Mouse (Mus musculus) forebrain, embryonic 10.5 days (tissue): ENCODE data around the gene Exph5. TPM values are rescaled to one million over a fixed set of nuclear protein-coding genes. Genes with fewer than 3 reads are reported as not detected.

Experiments
- DNase-seq: peaks from one replicate; pipeline ENCODE4 v3.0.0-alpha.2; 2017; ENCODE audit warnings: low spot score; ENCODE audit errors: extremely low spot score
- H3K27ac ChIP-seq: fragments of 300-500 bp; sonication (generic); 2 replicates; pipeline ENCODE4 v1.5.1; 2016; ENCODE audit warnings: mild to moderate bottlenecking
- H3K27me3 ChIP-seq: fragments of 300-500 bp; sonication (generic); 2 replicates; pipeline ENCODE4 v1.6.1; 2016; ENCODE audit warnings: mild to moderate bottlenecking; ENCODE audit not compliant: poor library complexity, severe bottlenecking
- H3K36me3 ChIP-seq: fragments of 300-500 bp; sonication (generic); replicated peaks from 2 replicates; pipeline ENCODE4 v1.6.1; 2016; ENCODE audit warnings: mild to moderate bottlenecking, moderate library complexity
- H3K4me1 ChIP-seq: fragments of 300-500 bp; sonication (generic); 2 replicates; pipeline ENCODE4 v1.6.1; 2016
- H3K4me3 ChIP-seq: fragments of 300-500 bp; sonication (generic); 2 replicates; pipeline ENCODE4 v1.5.1; 2016; ENCODE audit warnings: mild to moderate bottlenecking, moderate library complexity
- H3K9me3 ChIP-seq: fragments of 300-500 bp; sonication (generic); 2 replicates; pipeline ENCODE4 v1.6.1; 2016; ENCODE audit warnings: mild to moderate bottlenecking, moderate library complexity
- WGBS: fragments of 180-500 bp; shearing (Covaris S2); methylation state at CpG from one replicate; pipeline ENCODE4 v1.1.7; 2016; 5-methylcytosine and 5-hydroxymethylcytosine counted together
- polyA plus RNA-seq: library from polyadenylated mRNA; unstranded; fragments of >200 nt; fragmentation: Nextera tagmentation; extraction: Ambion mirVana; gene quantifications from 2 replicates; pipeline ENCODE4 v1.2.1, GENCODE M21; 2016

Gene Exph5
- polyA plus RNA-seq, 1 experiment from 2014 or later = 0.66 TPM

GRCm38 (mm10) chr9:53346402-53346801, 44.9 kb downstream of the Exph5 start:
- H3K27me3 ChIP-seq = peaks cover 13% of the 10 kb centered on the region
- no peak for DNase-seq
- H3K36me3 ChIP-seq = no peaks in the 10 kb centered on the region
- H3K4me1 ChIP-seq = no peaks in the 10 kb centered on the region
- 78% methylated on average over 6 of the region's 6 CpGs for WGBS
- H3K4me3 ChIP-seq = no peak overlapping the region
- H3K27ac ChIP-seq = no peak overlapping the region
- H3K9me3 ChIP-seq = no peaks in the 10 kb centered on the region

DNA sequence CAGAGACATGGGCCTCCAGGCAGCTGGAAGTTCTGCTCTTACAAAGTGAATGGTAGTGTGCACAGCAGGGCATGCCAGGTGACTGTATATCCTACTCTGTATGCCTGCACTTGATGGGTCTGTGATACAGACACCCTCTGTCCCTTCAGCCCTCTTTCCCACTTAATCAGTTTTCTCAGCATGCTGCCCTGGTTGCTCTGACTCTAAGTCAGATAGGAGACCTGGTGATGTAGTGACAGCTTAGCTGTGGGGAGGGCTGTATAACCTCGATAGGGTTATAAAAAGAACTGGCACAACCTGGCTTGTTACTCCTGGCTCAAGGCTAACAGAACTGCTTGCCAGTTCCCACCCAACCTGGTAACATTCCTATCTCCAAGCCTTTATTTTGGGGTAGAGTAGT, 47.7 kb downstream of the Exph5 start:
- WGBS = 94% methylated on average over 1 of the region's 1 CpGs
- Histone ChIP-seq H3K27me3 (no peaks in the 10 kb centered on the region), H3K4me3 (no peak overlapping the region)

GRCm38 (mm10) chr9:53350331-53350730, 48.9 kb downstream of the Exph5 start:
- H3K9me3 ChIP-seq = no peaks in the 10 kb centered on the region
- no peaks in the 10 kb centered on the region for H3K36me3 ChIP-seq
- no peak for DNase-seq
- no peak overlapping the region for H3K4me3 ChIP-seq
- no peaks in the 10 kb centered on the region for H3K27me3 ChIP-seq
- H3K4me1 ChIP-seq = no peaks in the 10 kb centered on the region
- no peak overlapping the region for H3K27ac ChIP-seq
- 91% methylated on average over 2 of the region's 2 CpGs for WGBS

More for the DNA sequence above, 47.7 kb downstream of the Exph5 start:
- Histone ChIP-seq H3K9me3 (no peaks in the 10 kb centered on the region), H3K36me3 (no peaks in the 10 kb centered on the region), H3K27ac (no peak overlapping the region), H3K4me1 (no peaks in the 10 kb centered on the region)
- DNase-seq = no peak

GRCm38 (mm10) chr9:53351899-53352298, 50.4 kb downstream of the Exph5 start:
- H3K9me3 ChIP-seq = no peaks in the 10 kb centered on the region
- WGBS = 89% methylated on average over 6 of the region's 6 CpGs
- H3K4me3 ChIP-seq = no peak overlapping the region

GRCm38 (mm10) chr9:53353161-53353560, 51.7 kb downstream of the Exph5 start:
- Histone ChIP-seq H3K9me3 (no peaks in the 10 kb centered on the region), H3K4me1 (no peaks in the 10 kb centered on the region), H3K27me3 (no peaks in the 10 kb centered on the region), H3K36me3 (no peaks in the 10 kb centered on the region), H3K27ac (no peak overlapping the region), H3K4me3 (no peak overlapping the region)
- DNase-seq = no peak
- 95% methylated on average over 5 of the region's 5 CpGs for WGBS

More at GRCm38 (mm10) chr9:53351899-53352298, 50.4 kb downstream of the Exph5 start:
- no peaks in the 10 kb centered on the region for H3K27me3 ChIP-seq
- no peaks in the 10 kb centered on the region for H3K4me1 ChIP-seq
- H3K36me3 ChIP-seq = no peaks in the 10 kb centered on the region
- no peak overlapping the region for H3K27ac ChIP-seq
- DNase-seq = no peak

GRCm38 (mm10) chr9:53356219-53357155, 55.0 kb downstream of the Exph5 start:
- no peak overlapping the region for H3K27ac ChIP-seq
- no peak overlapping the region for H3K4me3 ChIP-seq
- no peak for DNase-seq
- H3K9me3 ChIP-seq = no peaks in the 10 kb centered on the region
- H3K4me1 ChIP-seq = no peaks in the 10 kb centered on the region
- 78% methylated on average over 14 of the region's 14 CpGs for WGBS
- no peaks in the 10 kb centered on the region for H3K27me3 ChIP-seq
- H3K36me3 ChIP-seq = no peaks in the 10 kb centered on the region

DNA sequence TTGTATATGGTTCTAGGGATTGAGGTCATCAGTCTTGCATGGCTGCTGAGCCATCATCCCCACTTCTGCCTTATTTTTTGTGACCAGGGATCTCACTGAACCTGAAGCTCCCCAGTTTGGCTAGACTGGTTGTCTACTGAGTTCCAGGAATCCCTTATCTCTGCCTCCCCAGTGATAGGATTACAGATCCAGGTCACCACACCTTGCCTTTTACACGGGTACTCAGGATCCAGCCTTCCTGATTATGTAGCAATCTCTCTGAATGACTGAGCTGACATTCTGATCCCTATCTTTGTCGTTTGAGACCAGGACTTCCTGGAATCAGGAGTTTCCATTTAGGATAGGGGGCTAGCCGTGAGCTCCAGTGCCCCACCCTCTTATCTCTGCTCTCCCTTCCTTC, 69.9 kb downstream of the Exph5 start:
- Histone ChIP-seq H3K9me3 (no peaks in the 10 kb centered on the region), H3K4me1 (no peaks in the 10 kb centered on the region), H3K36me3 (no peaks in the 10 kb centered on the region), H3K4me3 (no peak overlapping the region), H3K27me3 (no peaks in the 10 kb centered on the region), H3K27ac (no peak overlapping the region)
- no peak for DNase-seq
- 68% methylated on average over 3 of the region's 3 CpGs for WGBS

- Histone ChIP-seq H3K27ac (no peak overlapping the region), H3K4me3 (no peak overlapping the region), H3K4me1 (no peaks in the 10 kb centered on the region), H3K27me3 (no peaks in the 10 kb centered on the region), H3K36me3 (no peaks in the 10 kb centered on the region), H3K9me3 (no peaks in the 10 kb centered on the region)
- no peak for DNase-seq
- 81% methylated on average over 4 of the region's 4 CpGs for WGBS
Measured at GRCm38 (mm10) chr9:53375907-53376306, 74.4 kb downstream of the Exph5 start.

GRCm38 (mm10) chr9:53376820-53377219, 75.3 kb downstream of the Exph5 start:
- Histone ChIP-seq H3K4me3 (no peak overlapping the region), H3K9me3 (no peaks in the 10 kb centered on the region), H3K27ac (no peak overlapping the region), H3K36me3 (no peaks in the 10 kb centered on the region), H3K4me1 (no peaks in the 10 kb centered on the region), H3K27me3 (no peaks in the 10 kb centered on the region)
- no peak for DNase-seq
- WGBS = 83% methylated on average over 13 of the region's 13 CpGs

DNA sequence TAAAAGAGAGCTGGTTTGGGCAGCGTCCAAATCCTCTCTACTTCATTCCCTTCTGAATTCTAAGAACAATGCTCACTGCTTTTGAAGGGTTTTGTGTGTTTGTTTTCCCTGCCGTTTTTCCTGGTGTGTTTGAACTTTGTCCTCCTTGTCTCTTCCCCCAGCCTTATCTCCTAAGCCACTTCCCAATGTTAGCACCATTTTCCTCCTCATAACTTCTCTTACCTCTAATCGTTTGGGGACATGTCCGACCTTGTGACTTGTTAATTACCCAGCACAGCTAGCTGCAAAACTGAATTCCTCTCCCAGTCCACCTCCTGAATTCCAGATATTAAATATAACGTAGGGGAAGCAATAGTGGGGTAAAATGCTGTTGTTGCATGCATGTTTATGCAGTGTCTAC, 76.1 kb downstream of the Exph5 start:
- 0 out of 2 replicates have a peak, but pooled peaks cover under 1% of the 10 kb centered on the region for H3K27me3 ChIP-seq
- no peak overlapping the region for H3K27ac ChIP-seq
- WGBS = 75% methylated on average over 5 of the region's 5 CpGs
- H3K4me3 ChIP-seq = no peak overlapping the region
- no peaks in the 10 kb centered on the region for H3K36me3 ChIP-seq
- H3K4me1 ChIP-seq = no peaks in the 10 kb centered on the region
- no peaks in the 10 kb centered on the region for H3K9me3 ChIP-seq
- no peak for DNase-seq

DNA sequence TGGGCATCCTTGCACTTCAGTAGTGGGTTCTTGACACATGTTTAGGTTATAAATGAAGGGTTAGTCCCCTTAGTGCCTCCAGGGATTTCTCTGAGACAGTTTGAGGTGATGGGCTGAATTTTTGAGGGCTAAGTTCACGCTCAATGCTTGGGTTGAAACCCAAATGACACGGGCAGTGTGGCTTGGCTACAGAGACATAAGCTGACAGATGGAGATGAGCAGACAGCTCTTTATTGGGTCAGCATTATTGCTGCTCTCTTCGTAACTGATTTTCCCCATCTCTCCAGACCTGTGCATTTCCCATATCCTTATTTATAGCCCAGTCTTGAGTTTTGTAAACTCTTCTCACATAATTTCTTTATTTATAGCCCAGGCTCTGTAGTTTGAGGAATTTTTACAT, 76.7 kb downstream of the Exph5 start:
- DNase-seq = no peak
- Histone ChIP-seq H3K4me1 (no peaks in the 10 kb centered on the region), H3K9me3 (no peaks in the 10 kb centered on the region), H3K4me3 (no peak overlapping the region), H3K27me3 (0 out of 2 replicates have a peak, but pooled peaks cover 6% of the 10 kb centered on the region), H3K27ac (no peak overlapping the region), H3K36me3 (no peaks in the 10 kb centered on the region)
- WGBS = 89% methylated on average over 3 of the region's 3 CpGs

DNA sequence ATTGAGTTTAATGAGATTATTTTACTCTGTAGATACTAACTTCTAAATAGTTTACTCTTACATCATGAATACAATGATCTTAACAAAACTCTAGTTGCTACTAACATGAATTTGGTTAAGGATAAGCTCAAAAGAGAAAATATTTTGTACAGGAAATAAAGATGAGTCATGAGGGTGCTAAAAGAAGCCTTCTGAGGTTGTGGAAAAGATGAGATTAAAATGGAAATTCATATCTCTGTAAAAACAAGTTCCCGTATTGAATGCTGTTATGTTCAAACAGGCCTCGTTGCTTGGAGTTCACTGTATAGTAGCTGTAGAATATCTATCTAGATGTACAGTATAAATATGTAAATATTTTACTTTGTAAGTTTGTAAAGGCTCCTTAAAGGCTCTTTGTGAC, 79.1 kb downstream of the Exph5 start:
- peaks cover 17% of the 10 kb centered on the region for H3K4me1 ChIP-seq
- no peaks in the 10 kb centered on the region for H3K9me3 ChIP-seq
- H3K36me3 ChIP-seq = no peaks in the 10 kb centered on the region
- no peak for DNase-seq
- 91% methylated on average over 2 of the region's 2 CpGs for WGBS
- H3K27ac ChIP-seq = no peak overlapping the region
- H3K27me3 ChIP-seq = 0 out of 2 replicates have a peak, but pooled peaks cover 8% of the 10 kb centered on the region
- no peak overlapping the region for H3K4me3 ChIP-seq

DNA sequence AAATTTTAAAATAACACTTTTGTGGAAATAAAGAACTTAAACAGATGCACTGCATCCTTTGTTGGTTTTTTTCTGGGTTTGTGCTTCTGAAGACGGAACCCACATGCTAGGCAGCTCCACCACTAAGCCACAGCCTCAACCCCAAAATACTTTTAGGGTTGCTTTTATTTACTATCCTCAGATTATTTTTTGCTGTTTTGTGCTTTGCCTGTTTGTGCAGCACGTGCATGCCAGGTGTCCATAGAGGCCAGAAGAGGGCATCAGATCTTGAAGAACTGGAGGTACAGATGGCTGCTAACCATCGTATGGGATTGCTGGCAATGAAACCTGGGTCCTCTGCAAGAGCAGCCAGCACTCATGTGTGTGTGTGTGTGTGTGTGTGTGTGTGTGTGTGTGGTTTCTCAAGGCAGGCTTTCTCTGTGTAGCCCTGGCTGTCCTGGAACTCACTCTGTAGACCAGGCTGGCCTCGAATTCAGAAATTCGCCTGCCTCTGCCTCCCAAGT, 79.7 kb downstream of the Exph5 start:
- peaks cover 17% of the 10 kb centered on the region for H3K4me1 ChIP-seq
- no peak overlapping the region for H3K4me3 ChIP-seq
- H3K27me3 ChIP-seq = 0 out of 2 replicates have a peak, but pooled peaks cover 8% of the 10 kb centered on the region
- H3K36me3 ChIP-seq = no peaks in the 10 kb centered on the region
- no peak for DNase-seq
- H3K27ac ChIP-seq = no peak overlapping the region
- no peaks in the 10 kb centered on the region for H3K9me3 ChIP-seq
- 83% methylated on average over 5 of the region's 5 CpGs for WGBS
